Mouse (Mus musculus) thymus, postnatal 4 days (tissue): ENCODE results near the gene Gm10570.

Source experiments
- DNase-seq: peaks from one replicate; pipeline ENCODE4 v3.0.0; 2021

Gene Gm10570

DNA sequence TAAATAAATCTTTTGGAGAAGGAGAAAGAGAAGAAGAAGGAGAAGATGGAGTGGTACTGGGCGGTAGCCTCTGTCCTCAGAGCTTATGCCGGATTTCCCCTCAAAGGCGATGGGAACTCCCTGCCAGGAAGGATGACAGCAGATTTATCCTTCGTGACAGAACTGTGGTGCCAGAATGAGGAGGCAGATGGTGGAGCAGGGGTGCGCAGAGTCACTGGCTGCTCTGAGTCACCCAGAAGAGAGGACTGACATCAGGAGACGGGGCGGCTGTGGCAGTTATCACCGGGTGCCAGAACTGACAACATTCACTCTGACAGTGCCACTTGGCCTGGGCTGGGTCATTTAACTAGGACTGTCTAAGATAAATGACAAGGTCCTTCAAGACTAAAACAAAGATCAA lies 38.4 kb downstream of the Gm10570 start:
- DNase-seq = no peak

DNA sequence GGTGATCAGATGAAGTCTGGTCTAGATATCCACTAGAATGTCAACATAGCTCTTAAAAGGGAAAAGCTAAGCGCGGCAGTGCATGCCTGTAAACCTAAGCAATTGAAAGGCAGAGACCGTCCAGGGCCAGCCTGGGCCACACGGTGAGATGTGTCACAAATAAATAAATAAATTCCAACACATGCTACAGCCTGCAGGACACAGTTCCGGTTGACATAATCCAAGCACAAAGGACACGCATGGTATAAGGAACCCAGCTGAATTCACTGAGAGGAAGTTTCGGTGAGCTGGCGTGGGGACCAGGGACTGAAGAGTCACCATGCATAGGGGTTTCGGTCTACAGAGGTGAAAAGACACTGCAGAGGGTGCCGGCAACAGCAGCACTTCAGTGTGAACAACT lies 39.7 kb downstream of the Gm10570 start:
- no peak for DNase-seq

DNA sequence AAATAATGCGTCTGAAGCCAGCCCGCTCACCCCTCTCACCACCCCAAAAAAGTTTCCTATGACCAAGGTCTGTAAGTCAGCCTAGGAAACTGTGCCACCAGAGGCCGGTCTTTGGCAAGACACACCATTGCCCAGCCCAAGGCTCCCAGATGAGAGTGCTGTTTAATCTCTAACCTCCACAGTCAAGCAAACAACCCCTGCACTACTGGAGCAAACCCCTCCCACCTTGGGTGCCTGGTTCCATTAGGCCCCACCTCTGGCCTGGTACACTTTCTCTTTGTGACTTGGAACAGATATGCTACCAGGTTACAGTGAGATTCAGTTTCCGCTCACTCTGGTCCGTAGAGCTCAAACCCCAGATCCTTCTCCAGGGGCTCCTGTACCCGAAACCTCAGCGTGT lies 41.4 kb downstream of the Gm10570 start:
- no peak for DNase-seq

GRCm38 (mm10) chr4:130266601-130267000 lies 41.9 kb downstream of the Gm10570 start:
- no peak for DNase-seq

- DNase-seq = peak; percentile 79
Observed at GRCm38 (mm10) chr4:130264698-130265349, 43.6 kb downstream of the Gm10570 start.

DNA sequence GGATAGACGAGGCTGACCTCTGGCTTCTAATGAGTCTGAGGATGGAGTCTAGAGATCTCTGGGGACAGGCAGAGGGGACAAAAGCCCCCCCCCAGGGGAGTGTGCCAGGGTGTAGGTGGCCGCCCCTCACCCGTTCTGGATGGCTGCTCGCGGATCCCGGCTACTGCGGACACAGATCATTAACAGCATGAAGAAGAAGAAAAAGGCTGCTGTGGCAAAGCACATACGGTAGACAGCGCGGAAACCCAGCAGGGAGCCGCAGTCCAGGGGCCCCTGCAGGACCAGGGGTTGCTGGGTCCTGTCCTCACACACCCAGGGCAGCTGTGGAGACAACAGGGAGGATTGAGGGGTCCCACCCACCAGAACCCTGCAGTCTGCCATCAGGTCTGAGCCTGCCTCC lies 44.3 kb downstream of the Gm10570 start:
- DNase-seq = no peak

GRCm38 (mm10) chr4:130260406-130260805 lies 48.1 kb downstream of the Gm10570 start:
- DNase-seq = no peak
